Mouse (Mus musculus) testis, postnatal 14 days (tissue): ENCODE measurements around the gene Ank3.
"Not testable (repeated sequence)": the region's sequence is repeated elsewhere in the genome, so short reads cannot be mapped to it uniquely, and the experiment has no call there.

Experiments
- DNase-seq: peaks from one replicate; pipeline ENCODE4 v3.0.0; 2021; ENCODE audit warnings: low spot score

Gene Ank3

DNA sequence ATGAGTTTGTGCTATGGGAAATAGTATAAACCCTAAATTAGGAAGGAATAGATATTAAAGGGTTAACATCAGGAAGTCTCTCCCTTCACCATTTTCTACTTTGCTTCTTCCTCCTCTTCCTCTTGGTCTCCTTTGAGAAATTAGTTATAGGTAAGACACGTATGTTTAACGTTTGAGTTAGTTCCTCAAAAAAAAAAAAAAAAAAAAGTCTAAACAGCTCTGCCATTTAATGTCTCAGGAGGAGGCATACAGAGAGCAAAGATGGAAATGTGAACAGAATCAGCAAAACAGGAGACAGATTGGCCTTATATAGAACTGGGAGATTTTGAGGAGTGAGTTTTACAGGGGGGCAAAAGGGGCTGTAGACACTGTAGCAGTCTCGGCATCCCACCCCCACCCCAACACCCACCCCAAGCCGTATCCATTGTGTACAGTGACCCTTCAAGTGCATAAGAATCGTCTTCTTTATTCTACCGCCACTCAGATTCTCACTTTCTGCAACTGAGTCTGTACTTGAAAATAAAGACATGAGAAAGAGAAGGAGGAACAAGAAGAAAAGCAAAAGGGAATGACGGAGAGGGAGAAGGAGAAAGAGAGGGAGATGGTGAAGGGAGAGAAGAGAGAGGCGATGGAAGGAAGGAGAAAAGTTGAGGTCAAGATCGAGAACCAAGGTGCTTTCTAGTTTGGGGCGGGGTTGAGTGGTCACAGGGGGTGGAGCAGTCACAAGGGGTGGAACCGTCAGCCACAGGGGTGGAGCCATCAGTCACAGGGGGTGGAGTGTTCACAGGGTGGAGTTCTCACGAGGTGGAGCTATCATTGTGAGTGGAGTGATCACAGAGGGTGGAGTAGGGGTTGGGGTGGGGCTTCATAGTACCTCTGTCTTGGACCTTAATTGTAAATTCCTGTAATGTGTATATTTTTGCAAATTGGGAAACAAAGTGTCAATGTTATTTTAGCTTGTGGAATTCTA lies 509.5 kb downstream of the Ank3 start:
- DNase-seq: no peak

DNA sequence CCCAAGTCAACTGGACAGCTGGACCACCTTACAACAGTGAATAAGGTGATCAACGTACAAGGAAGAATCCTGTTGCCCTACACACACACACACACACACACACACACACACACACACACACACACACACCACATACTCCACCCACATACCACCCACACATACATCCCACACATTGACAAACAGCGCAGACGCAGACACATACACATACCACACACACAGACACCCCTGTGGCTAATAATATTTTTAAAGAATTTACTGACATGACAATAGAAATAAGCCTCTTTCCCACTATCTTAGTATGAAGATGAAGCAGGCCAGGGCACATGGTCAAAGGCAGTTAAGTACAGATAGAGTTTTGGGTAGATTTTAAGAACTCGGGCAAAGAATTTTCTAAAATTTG lies 511.3 kb downstream of the Ank3 start:
- no peak for DNase-seq

DNA sequence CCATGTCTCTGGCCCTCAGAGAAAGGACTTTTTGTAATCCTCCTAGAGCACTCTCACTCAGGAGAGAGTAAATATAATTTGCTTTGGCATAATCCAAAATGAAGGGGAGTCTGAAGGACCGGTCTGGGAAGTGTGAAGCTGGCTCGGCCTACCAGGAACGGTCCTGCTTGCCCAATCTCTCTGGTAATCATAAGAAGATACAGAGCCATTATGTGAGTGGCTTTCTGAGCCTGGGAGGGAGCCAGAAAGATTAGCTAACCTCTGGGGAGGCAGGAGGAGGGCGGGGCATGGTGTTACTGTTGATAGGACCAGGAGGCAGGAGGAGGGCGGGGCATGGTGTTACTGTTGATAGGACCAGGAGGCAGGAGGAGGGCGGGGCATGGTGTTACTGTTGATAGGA lies 511.7 kb downstream of the Ank3 start:
- DNase-seq: peak; percentile 80

DNA sequence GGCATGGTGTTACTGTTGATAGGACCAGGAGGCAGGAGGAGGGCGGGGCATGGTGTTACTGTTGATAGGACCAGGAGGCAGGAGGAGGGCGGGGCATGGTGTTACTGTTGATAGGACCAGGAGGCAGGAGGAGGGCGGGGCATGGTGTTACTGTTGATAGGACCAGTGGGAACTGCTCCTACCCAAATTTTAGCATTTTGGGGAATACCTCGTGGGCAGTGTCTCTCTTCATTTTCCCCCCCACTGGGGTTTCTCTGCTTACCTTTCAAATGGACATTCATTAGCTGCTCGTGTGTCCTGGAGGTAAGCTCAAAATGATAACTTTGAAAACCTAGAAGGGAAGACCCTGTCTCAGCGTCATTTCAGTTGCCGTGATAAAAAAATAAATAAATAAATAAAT lies 512.2 kb downstream of the Ank3 start:
- not testable (repeated sequence) for DNase-seq

DNA sequence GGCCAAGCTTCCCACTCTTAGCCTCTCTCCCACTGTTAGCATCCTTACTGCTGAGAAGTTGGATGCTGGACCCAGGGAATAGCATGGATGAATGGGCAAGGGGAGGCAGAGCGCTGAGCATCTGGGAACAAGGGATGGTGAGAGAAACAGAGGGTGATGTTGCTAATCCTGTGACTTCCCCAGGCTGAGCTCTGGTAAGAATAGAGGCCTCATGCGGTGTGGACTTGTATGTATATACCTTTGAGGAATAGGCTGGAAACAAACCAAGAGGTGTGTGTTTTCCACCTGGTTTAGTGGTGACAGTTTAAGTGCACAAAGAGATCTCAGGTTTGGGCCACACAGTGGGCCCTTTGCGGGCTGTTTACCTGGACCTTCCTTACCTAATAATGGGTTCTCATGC lies 517.0 kb downstream of the Ank3 start:
- DNase-seq: no peak

DNA sequence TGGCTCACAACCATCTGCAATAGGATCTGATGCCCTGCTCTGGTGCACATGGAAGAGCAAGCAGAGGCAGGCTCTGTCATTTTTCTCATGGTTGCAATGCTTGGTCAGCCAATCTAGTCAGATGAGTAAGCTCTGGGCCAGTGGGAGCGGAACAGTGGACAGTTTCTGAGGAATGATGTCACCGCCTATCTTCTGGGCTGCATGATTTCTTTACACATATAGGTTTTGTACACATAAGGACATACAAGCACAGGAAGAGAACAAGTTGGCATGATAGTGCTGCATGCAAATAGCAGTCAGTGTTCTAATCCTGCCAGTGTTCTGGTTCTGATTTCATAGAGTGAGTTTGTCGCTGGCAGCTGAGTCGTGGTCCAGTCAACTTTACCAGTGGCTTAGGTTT lies 517.6 kb downstream of the Ank3 start:
- DNase-seq: no peak

DNA sequence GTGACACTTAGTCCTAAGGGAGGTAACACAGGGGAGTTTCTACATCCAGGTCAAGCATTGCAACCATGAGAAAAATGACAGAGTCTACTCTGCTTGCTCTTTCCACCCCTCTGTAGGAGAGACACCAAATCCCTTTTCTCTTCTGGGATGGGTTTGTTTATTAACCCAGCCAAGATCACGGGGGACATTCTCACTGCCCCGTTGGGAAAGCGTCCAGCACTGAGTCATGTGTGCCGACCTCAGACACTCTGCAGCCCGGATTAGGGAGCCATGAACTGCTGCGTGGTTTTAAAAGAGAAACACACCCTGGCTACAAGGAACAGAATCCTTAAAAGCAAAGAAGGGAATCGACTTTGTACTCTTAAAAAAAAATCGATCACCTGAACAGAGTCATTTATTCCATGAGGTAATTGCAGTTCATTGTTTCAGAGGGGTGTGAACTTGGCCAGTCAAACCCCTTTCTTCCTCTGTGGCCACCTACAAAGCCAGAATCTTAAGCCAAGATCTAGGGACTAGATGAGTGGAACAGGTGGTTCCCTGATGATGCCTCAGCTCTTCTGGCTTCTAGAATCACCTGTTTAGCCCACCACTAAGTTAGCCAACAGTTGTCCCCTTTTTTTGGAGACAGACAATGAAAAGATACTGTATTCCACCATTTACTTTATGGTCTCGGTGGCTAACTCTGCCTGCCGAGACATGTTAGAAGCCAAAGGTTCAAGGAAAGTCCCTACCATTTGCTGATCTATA lies 518.3 kb downstream of the Ank3 start:
- no peak for DNase-seq

DNA sequence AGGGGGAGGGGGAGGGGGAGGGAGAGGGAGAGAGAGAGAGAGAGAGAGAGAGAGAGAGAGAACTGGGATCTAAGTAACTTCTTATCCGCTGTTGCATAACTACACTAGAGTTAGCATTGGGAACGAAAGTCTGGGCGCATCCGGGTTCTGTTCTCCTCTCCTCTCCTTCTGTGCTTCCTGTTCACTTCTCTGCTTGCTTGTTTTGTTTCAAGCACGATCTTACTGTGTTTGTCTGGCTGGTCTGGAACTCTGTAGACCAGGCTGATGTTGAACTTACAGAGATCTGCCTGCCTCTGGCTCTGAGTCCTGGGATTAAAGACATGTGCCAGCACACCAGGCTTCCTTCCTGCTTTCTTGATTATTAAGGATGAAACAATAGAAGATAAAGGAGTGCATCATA lies 519.1 kb downstream of the Ank3 start:
- no peak for DNase-seq

DNA sequence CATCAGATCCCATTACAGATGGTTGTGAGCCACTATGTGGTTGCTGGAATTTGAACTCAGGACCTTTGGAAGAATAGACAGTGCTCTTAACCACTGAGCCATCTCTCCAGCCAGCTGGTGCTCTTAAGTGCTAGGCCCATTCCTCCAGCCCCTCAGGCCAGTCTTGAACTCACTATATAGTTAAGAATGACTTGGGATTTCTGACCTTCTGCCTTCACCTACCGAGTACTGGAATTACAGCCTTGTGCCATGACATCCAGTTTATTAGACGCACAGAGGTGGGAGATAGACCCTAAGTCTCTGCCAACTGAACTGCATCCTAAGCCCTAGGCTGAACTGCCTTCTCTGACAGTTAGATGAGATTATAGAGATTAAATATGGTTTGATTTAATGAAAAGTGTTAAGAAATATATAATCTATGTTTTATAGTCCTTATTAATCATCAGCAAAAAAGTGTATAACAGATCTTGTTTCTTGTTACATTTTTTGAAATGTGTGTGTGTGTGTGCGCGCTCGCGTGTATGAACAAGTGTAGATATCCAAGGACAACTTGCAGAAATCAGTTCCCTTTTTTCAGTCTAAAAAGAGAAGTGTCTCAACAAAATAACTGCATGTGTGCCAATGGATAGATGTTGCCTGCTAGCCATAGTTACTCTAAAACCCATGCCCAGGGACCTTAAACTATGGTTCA lies 520.0 kb downstream of the Ank3 start:
- no peak for DNase-seq

DNA sequence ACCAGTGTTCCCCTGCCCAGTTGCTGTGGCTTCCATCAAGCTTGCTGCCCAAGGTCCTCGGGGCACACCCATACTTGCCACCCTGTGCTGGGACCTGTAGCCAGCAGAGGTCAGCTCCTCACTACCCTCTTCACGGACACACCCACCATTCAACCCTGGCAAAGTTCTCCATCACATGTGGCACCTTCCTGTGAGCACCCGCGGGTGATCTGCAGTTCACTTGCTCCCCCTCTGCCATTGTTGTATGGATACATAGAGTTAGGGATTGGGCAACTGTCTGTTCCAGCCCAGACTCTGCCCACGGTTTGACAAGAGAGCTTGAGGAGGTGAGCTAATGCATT lies 520.5 kb downstream of the Ank3 start:
- no peak for DNase-seq

DNA sequence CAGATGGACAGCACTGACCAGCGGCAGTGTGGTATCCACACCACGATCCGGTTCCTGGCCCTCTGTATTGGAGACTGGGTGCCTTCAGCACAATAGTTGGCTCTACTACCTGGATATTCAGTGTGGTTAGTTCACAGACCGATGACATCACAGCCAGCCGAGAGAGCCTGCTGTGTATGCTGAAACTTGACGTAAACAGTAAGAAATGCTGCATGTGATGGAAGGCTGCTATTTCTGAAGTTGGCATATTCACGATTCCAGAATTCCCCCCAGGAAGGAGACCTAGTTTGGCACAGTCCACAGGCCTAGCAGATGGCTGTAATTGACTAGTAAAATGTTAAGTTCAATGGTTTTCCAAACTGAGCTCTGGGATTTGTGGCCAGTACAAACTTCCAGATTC lies 521.2 kb downstream of the Ank3 start:
- no peak for DNase-seq

DNA sequence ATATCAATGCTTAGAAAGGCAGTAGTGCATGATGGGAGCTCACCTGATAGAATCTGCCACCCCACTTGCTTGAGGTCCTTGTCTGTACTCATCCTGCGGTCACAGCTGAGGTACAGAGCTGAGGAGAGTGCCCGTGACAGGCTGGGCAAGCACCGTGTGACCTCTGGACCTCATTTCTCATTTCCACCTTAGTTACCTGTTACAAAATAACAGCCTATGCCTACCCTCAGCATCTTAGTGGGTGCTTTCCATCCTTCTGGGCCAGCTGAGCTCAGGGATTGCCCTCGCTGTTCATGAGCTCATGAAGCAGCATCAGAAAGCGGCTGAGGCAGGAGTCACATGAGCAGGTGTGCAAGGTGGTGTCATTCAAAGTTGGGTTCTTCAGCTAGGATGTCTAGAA lies 523.5 kb downstream of the Ank3 start:
- no peak for DNase-seq

DNA sequence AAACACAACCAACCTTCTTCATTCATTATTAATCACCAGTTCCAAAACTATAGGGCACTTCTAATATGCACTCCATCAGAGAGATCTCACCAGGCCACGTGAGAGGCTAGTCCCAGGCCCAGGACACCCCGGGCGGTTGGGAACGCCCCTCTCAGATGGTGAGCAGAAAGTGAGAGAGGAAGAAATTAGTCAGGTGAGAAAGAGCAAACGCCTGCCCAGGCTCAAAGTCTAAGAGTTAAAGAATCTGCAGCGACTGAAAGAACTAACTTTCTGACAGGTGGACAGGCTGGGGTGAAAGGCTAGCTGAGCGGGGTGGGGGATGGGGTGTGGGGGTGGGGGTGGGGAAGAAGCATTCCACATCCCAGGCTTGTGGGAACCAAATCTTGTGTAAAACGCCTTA lies 525.2 kb downstream of the Ank3 start:
- DNase-seq: no peak

DNA sequence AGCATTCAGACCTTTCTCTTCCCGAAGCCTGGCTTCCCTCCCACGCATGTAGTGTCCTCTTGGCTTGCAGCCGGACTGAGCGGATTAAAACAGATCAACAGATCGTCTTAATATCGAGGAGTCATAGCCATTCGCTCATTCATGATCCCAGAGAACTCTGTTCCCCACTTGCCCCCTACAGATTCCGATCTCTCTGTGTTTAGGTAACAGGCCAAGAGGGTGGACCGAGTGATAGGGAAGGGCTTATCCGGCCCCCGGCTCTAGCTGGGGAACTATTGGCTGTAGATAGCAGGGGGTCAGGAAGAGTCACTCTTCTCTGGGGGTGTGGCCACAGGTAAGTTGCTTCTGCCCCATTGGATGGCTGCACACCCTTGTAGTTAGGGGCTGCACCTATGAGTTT lies 525.7 kb downstream of the Ank3 start:
- peak; percentile 71 for DNase-seq

DNA sequence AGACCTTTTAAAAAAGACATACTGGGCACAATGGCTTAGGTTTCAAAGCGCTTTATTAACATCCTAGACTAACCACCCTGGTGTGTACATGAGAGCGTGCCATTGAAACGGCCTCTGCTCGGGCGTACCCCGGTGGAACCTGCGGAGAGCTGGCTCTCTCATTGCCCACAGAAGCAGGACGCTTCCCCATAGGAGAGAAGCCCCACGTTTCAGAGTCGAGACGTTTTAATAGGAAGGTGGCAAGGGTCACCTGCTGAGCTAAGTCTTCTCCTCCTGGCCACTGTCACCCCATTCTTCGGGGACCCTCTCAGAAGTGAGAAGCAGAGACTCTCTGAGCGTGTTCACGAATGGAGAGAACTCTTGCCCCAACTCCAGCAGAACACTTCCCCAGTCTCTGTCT lies 526.3 kb downstream of the Ank3 start:
- DNase-seq: no peak

DNA sequence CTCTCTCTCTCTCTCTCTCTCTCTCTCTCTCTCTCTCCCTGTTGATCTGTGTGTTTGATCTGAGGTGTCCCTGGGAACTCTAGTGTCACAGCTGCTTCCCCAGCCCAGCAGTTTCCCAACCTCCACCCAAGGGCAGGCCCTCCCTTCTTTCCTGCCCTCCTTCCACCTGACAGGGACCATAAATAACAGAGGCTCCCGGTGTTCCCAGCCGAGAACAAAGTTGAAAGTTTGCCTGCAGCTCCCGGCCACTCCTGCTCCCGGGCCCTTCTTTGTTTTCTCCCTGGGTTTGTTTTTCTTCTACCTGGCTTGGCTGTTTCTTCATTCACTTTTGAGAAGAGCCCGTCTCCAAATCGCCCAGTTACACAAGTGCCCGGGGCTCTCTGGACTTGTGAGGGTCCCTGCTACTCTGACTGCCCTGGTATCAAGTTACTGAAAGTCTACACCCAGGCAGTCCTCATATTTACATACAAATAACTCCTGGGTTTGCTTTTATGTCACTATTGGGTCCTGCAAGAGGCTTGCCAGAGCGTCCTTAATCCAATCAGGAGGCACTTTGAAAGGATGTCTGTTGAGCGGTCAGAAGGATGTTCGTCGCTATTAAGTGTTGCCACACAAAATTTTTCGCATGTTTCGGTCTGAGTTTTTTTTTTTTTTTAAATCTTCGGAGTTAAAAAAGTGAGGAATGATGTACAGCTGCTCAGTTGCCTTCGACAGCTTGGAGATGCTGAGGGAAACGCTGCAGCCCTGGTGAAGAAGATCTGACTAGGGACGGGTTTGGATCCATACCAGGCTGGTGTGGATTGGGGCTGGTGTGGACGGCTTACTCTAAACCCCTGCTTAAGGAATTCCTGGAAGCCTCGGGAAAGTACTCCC lies 526.9 kb downstream of the Ank3 start:
- DNase-seq: peak; percentile 48

DNA sequence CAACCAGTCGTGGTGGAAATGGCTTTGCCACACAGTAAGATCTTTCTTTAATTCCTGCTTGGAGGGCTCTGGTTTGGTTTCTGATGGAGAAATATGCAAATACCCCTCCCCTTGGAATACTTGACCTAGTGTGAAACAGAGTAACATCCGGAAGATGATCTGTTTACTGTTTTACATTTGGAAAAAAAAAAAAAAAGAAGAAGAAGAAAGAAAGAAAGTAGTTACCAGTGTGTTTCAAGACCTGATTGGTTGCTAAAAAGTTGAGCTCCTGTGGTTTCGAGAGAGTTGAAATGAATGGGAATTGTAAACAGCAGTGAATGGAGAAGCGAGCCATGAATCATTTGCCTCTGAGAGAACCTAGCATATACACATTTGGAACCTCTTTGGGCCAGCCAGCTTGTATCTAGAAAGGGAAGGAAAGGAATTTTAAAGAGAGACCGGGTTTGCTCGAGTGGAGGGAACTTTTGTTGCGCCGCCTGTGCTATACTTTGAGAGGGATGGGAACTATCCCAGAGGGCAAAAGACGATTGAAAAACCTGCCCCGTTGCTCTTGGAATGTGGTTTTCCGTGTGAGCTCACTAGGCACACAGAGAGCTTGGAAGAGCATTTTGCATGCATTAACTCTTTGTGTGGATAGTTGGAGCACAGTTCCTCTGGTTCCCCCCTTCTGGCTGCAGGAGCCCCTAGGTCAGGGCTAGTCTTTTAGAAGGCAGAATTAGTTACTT lies 527.7 kb downstream of the Ank3 start:
- no peak for DNase-seq

DNA sequence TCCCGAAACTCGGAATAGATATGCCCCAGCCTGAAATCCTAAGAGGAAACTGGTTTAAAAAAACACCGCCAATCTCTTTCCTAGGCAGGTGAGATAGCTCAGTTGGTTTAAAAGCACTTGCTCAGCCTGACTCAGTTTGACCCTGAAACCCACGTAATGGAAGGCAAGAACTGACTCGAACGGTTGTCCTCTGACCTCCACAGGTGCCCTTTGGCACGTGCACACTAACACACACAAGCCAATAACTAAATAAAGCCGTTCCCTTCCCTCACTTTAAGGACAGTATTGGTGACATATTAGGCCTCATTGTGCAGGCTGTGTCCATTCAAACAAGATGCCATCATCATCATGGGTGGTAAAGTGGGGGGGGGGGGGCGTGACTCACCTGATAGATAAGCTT lies 528.4 kb downstream of the Ank3 start:
- no peak for DNase-seq

DNA sequence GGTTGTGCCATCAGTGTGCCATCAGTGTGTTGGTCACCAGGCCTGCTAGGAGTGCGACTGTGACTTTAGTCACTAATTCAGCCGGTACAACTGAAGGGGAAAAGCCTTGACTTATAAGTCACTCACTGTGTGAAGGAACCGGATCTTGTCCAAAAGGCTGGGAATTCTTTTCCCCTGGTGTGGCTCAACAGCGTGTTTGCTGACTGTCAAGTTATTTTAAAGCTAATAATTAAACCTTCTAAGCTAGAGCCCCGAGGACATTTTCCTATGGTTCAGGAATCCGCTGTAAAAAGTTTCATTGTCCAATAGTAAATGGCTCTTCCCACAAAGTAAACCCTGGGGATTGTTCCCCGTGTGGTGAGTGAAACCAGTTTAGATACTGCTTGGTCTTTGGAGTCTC lies 529.8 kb downstream of the Ank3 start:
- DNase-seq: no peak

DNA sequence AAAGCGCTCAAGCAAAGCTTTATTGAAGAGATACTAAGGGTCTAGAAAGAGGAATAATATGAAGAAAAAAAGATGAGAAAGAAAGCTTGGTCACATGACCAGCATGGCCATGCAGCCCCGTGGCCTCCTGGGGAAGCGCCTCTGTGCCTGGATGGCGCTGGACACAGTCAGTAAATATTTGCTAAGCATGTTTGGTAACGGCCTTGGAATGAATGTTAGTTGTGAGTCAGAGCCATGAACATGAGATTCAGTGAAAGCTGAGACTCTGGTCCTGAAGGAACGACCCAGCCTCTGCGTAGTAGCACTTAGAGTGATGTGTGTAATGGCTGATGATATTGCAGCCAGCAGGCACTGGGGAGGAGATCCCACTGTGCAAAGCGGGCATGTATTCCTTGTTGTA lies 531.9 kb downstream of the Ank3 start:
- DNase-seq: no peak

DNA sequence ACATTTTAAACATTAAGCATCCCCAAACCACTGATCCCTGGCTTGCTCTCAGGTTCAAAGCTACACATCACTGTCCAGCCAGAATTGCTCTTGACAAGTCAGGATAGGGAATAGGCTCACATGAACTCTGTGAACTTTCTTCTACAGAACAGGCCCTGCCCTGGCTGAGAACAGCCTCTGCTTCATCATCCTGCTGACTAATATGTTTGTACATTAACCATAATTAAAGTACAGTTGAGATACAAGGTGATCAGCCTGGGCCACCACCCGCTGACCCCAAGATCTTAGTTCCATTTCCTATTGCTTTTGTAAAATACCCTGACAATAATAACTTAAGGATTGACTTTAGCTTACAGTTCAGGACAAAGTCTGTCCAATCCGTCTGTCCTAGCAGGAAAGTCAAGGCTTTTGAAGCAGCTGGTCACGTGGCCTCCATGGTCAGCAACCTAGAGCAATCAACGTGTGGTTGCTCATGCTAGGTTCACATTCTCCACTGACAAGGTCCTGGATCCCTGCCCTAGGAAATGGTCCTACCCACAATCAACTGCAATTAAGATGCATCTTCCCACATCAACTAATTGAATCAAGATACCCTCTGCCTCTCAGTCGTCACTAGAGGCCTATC lies 538.0 kb downstream of the Ank3 start:
- DNase-seq: no peak
